Comparison of ENCODE assay signal across 19 mouse cellular contexts in genomic region chr2:135263943-135264342, GRCm38 (mm10).
A peak's percentile ranks its signal among the peaks of the same experiment; 100 is the strongest.
DNase-seq lines count a peak whose midpoint lies in the region; TF ChIP-seq lines count a peak whose summit lies in the region.
"Had no signal": no experiment of that assay in that cellular context is flagged by ENCODE, and none has a peak within 500 bp of the region (broad histone marks: within the 10 kb centered on the region; RNA-seq: fewer than 3 reads in every experiment).

No protein-coding gene starts in this region.

- DNase-seq in gastrocnemius, adult 2 months = no peak
- no peak for DNase-seq in gastrocnemius, adult 8-10 months (ENCODE audit: low spot score in 2 of 2)
- peak; percentile 7 for DNase-seq in kidney, adult 11 months
- no peak for DNase-seq in kidney, postnatal 10 days
- DNase-seq in lung, adult 2 months = no peak
- DNase-seq in lung, postnatal 4 days = no peak
- peak; percentile 21 for DNase-seq in lung, postnatal 36 days
- no peak for DNase-seq in embryo, embryonic 10 days (ENCODE audit: low spot score)
- DNase-seq: cerebellum, adult 9-10 months; gastrocnemius, postnatal 25 days; left cerebral cortex, postnatal 4 days; liver; right cerebral cortex, postnatal 4 days; thymus, postnatal 25 days had no signal

- H3K4me3 ChIP-seq in gastrocnemius, adult 2 months = no peak overlapping the region
- H3K4me3 ChIP-seq in lung, adult 2 months (replicated peaks; ENCODE audit: extremely low read depth, low read depth, low read length) = no peak overlapping the region
- H3K4me3 ChIP-seq: embryonic facial prominence, embryonic 12.5 days; erythroblast, embryonic 14.5 days; hindbrain, embryonic 15.5 days; midbrain, embryonic 13.5 days; neural tube, embryonic 12.5 days had no signal

- peak; percentile 37 for TF ChIP-seq CTCF in gastrocnemius, adult 2 months (IDR thresholded peaks at IDR 0.05)
- 0 out of 2 replicates have a peak, but pooled peaks have one; percentile 22 for TF ChIP-seq CTCF in lung, adult 2 months (IDR thresholded peaks at IDR 0.05; ENCODE audit: insufficient read depth, low read length)

- H3K27ac ChIP-seq in gastrocnemius, adult 2 months = peak overlapping the region; percentile 20; the same call in 1 of the 2 replicates
- H3K27ac ChIP-seq: embryonic facial prominence, embryonic 12.5 days; hindbrain, embryonic 15.5 days; midbrain, embryonic 13.5 days; neural tube, embryonic 12.5 days had no signal

- peaks cover 8% of the 10 kb centered on the region for H3K4me1 ChIP-seq in lung, adult 2 months (ENCODE audit: control insufficient read depth, insufficient read depth, low read length)
- H3K4me1 ChIP-seq: embryonic facial prominence, embryonic 12.5 days; hindbrain, embryonic 15.5 days; midbrain, embryonic 13.5 days; neural tube, embryonic 12.5 days had no signal

- WGBS in lung, adult 2 months = 55% methylated on average over 2 of the region's 2 CpGs

- intact Hi-C loops in gastrocnemius, adult 2 months (cut with DNase I) = no loop called here

- TF ChIP-seq POLR2A in lung, adult 2 months (IDR thresholded peaks at IDR 0.05; ENCODE audit: borderline replicate concordance, extremely low read depth, low read depth, low read length) = no peak

Comparison
In these comparisons a context has a peak if more than half of its experiments do, and no peak if none do; other contexts are left out.
1. DNase-seq: peak in kidney, adult 11 months (single experiment) and lung, postnatal 36 days (single experiment); none in gastrocnemius, adult 2 months (single experiment), gastrocnemius, adult 8-10 months (0 of 2), kidney, postnatal 10 days (single experiment), lung, adult 2 months (single experiment), lung, postnatal 4 days (0 of 2) and embryo, embryonic 10 days (single experiment).